Mouse (Mus musculus) heart, embryonic 11.5 days (tissue): ENCODE data around the gene Gse1. TPM values are rescaled to one million over a fixed set of nuclear protein-coding genes. Genes with fewer than 3 reads are reported as not detected.

ENCODE experiments used
- ATAC-seq: fragments of 200-750 bp; cut with Nextera tagmentation; replicated peaks from 2 replicates; pipeline ENCODE4 v1.8.0; 2017; ENCODE audit warnings: moderate library complexity; ENCODE audit not compliant: insufficient number of reproducible peaks, low FRiP score, low TSS enrichment
- H3K27ac ChIP-seq: fragments of 300-500 bp; sonication (generic); 2 replicates; pipeline ENCODE4 v1.5.1; 2014; ENCODE audit warnings: mild to moderate bottlenecking, low read depth, low read length
- H3K27me3 ChIP-seq: fragments of 300-500 bp; sonication (generic); 2 replicates; pipeline ENCODE4 v1.6.1; 2014; ENCODE audit warnings: mild to moderate bottlenecking, low read length, mixed read lengths; ENCODE audit not compliant: control insufficient read depth, insufficient read depth
- H3K36me3 ChIP-seq: fragments of 300-500 bp; sonication (generic); 2 replicates; pipeline ENCODE4 v1.6.1; 2014; ENCODE audit warnings: mild to moderate bottlenecking, low read length, moderate library complexity, mixed read lengths; ENCODE audit not compliant: control insufficient read depth, insufficient read depth
- H3K4me1 ChIP-seq: fragments of 300-500 bp; sonication (generic); 2 replicates; pipeline ENCODE4 v1.6.1; 2014; ENCODE audit warnings: low read length; ENCODE audit not compliant: control insufficient read depth, insufficient read depth
- H3K4me2 ChIP-seq: fragments of 300-500 bp; sonication (generic); 2 replicates; pipeline ENCODE4 v1.6.1; 2014; ENCODE audit warnings: mild to moderate bottlenecking, moderate library complexity
- H3K4me3 ChIP-seq: fragments of 300-500 bp; sonication (generic); 2 replicates; pipeline ENCODE4 v1.5.1; 2014; ENCODE audit warnings: low read depth, low read length
- H3K9ac ChIP-seq: fragments of 300-500 bp; sonication (generic); 2 replicates; pipeline ENCODE4 v1.6.1; 2014; ENCODE audit warnings: mild to moderate bottlenecking, low read depth, low read length, moderate library complexity
- H3K9me3 ChIP-seq: fragments of 300-500 bp; sonication (generic); replicated peaks from 2 replicates; pipeline ENCODE4 v1.6.1; 2016; ENCODE audit warnings: low read length; ENCODE audit not compliant: control insufficient read depth
- WGBS: fragments of 180-500 bp; shearing (Covaris S2); extraction: QIAGEN DNeasy Blood & Tissue Kit; methylation state at CpG from one replicate; pipeline ENCODE4 v1.1.7; 2014; ENCODE audit not compliant: insufficient replicate concordance; 5-methylcytosine and 5-hydroxymethylcytosine counted together
- polyA plus RNA-seq: library from polyadenylated mRNA; unstranded; fragments of >200 nt; fragmentation: Nextera tagmentation; extraction: Ambion mirVana; gene quantifications from 2 replicates; pipeline ENCODE4 v1.2.1, GENCODE M21; 2014

Gene Gse1
- 12.8 and 12.9 TPM in 2 replicates for polyA plus RNA-seq

DNA sequence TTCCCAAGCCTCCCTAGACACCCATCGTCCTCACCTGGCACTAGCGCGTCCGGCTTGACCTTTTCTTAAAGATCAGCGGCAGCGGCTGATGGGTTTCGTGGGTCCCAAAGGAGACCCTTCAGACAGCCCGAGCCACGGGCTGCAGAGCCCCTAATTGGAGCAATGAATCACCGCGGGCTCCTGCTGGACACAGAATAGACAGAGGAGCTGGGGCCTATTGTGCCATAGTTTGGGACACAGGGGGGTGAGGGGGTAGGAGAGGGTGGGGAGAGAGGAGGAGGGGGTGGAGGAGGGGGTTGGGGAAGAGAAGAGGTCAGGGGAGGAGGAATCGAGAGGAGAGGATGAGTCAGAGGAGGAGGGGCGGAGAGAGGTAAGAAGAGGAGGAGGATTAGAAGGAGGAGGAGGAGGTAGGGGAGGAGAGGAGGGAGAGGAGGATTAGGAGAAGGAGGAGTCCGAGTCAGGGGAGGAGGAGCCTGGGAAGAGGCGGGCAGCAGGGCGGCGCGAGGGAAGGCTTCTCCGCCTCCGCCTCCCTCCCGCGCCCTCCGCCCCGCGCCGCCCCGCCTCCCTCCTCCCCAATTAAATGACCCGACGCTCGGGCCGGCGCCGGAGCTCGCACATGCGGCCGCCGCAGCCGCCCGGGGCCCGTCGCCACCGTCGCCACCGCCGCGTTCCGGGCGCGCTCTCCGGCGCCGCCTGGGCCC lies at the start of gene Gse1:
TSS of gene Gse1 (plus strand) at position 566 of the 701 bp plus-strand sequence.
- Histone ChIP-seq H3K27ac (no peak within 1 kb of the TSS), H3K36me3 (no peaks in the 10 kb centered on the region), H3K4me3 (peak within 1 kb of the TSS; percentile 62), H3K27me3 (peaks cover 26% of the 10 kb centered on the region), H3K4me2 (peak within 1 kb of the TSS; percentile 98), H3K9me3 (no peaks in the 10 kb centered on the region), H3K4me1 (peaks cover 57% of the 10 kb centered on the region), H3K9ac (peak within 1 kb of the TSS; percentile 69)
- ATAC-seq: peak; percentile 71
- 5% methylated on average over 21 of the region's 52 CpGs for whole genome bisulfite sequencing

DNA sequence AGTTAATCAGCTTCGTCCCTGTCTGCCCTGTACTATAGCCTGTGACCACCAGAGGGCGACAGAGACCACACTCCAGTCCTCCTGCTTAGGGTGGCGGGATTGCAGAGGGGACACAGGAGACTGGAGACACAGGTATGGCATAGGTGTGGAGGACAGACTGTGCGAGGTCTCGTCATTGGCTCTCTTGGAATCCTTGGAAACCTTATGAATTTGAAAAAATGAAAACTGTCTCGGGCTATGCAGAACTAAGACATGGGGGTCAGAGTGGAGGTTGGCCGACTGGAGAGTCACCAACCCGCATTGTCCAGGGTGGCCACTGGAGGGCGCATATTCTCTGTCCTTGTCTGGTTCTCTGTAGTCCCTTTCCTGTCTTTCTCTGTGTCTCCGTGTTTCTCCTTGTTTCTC lies 49.2 kb upstream of the Gse1 start:
- Histone ChIP-seq H3K9ac (no peak overlapping the region), H3K4me2 (peak overlapping the region; percentile 56), H3K36me3 (no peaks in the 10 kb centered on the region), H3K4me3 (peak overlapping the region; percentile 18; the same call in 1 of the 2 replicates), H3K27ac (no peak overlapping the region), H3K27me3 (peaks cover 25% of the 10 kb centered on the region), H3K9me3 (no peaks in the 10 kb centered on the region), H3K4me1 (peaks cover 22% of the 10 kb centered on the region)
- ATAC-seq: 0 out of 2 replicates have a peak, but pooled peaks have one; percentile 5
- under 1% methylated on average over 10 of the region's 10 CpGs for WGBS

DNA sequence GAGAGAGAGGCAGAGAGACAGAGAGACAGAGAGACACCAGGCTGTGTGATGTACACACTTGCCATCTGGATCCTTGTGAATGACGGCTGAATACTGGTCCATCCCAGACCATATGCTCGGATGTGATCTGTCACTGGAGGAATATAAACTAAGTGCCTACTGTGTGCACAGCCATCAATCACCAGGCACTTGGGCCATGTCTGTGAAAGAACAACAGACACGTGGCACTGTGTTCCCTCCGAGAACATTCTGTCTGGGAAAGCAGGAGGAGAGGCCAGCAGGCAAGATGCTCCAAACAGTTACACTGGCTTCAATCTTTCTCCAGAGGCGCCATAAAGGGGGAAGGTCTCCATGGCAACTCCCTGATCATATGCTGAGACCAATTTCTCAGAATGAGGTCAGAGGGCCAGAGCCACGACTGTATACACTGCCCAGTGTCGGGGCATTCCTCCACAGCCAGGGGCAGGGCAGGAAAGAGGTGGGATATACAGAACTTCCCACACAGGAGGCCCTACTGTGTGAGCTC lies 47.7 kb upstream of the Gse1 start:
- ATAC-seq: no peak
- H3K36me3 ChIP-seq: no peaks in the 10 kb centered on the region
- H3K9me3 ChIP-seq: no peaks in the 10 kb centered on the region
- no peak overlapping the region for H3K4me3 ChIP-seq
- H3K9ac ChIP-seq: no peak overlapping the region
- H3K27ac ChIP-seq: no peak overlapping the region
- no peak overlapping the region for H3K4me2 ChIP-seq
- peaks cover 17% of the 10 kb centered on the region for H3K27me3 ChIP-seq
- peaks cover 35% of the 10 kb centered on the region for H3K4me1 ChIP-seq
- WGBS: 60% methylated on average over 7 of the region's 7 CpGs

DNA sequence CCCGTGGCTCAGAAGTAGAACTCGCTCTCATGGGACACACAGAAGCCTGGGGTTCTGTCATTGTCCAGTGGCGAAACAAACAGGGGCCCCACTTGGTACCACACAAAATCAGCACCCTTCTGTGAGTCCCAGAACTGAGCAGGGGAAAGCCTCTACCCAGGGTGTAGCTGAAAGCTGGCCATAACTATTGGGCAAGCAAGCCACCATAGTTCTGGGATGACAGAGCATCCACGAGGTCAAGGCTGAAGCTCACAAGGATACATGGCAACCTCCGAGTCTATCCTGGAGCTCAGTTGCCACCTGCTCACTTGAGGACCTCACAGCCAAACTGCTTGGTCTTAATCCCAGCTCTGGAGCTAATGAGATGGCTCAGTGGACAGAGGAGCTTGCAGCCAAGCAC lies 47.0 kb upstream of the Gse1 start:
- 83% methylated on average over 5 of the region's 5 CpGs for WGBS
- Histone ChIP-seq H3K9ac (no peak overlapping the region), H3K9me3 (no peaks in the 10 kb centered on the region), H3K4me1 (peaks cover 41% of the 10 kb centered on the region), H3K4me3 (no peak overlapping the region), H3K4me2 (no peak overlapping the region), H3K27ac (no peak overlapping the region), H3K27me3 (peaks cover 12% of the 10 kb centered on the region), H3K36me3 (no peaks in the 10 kb centered on the region)
- no peak for ATAC-seq

DNA sequence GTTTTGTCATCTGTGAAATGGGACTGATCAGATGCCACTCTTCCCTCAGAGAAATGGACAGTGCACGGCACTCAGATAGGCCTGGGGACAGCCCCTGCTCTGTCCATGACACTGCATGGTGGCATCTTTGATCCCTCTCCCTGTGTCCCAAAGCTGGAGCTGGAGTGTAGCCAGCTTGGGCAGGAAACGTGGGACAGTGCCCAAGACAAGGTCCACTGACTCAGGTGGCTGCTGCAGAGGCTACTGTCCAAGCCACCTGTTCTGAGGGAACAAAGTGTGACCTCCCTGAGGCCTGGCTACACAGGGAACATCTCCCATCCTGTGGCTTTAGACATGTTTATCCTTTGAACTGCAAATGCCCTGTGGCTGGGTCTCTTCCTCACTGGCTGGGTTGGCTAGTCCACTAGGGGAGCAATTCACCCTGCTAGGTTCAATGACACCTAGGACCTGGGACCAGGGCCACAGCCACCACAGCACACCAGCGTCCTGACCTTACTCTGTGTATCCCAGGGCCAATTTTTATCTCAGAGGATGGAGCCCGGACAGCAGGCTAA lies 46.3 kb upstream of the Gse1 start:
- Histone ChIP-seq H3K9me3 (no peaks in the 10 kb centered on the region), H3K4me1 (peaks cover 37% of the 10 kb centered on the region), H3K9ac (no peak overlapping the region), H3K27ac (no peak overlapping the region), H3K4me3 (no peak overlapping the region), H3K4me2 (no peak overlapping the region), H3K36me3 (no peaks in the 10 kb centered on the region), H3K27me3 (peaks cover 7% of the 10 kb centered on the region)
- WGBS: 51% methylated on average over 4 of the region's 4 CpGs
- no peak for ATAC-seq

DNA sequence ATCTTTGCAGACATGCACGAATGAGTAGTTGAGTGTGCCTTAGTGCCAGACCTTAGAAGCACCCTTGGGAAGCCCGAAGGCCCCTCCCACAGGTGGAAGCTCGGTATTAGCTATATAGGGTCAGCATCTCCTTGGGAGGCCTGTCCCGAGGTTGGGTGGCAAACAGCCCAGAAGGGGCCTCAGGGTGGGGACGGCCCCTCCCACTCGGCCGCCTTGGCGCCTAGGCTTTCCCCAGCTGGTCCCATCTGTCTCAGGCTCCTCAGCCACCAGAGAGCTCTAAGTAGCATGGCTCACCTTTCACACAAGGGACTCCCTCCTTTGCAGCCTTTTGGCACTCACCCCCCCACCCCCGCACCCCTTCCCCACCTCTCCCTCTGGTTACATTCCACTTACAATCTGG lies 43.9 kb upstream of the Gse1 start:
- Histone ChIP-seq H3K27me3 (no peaks in the 10 kb centered on the region), H3K4me3 (no peak overlapping the region), H3K9me3 (no peaks in the 10 kb centered on the region), H3K4me1 (peaks cover 24% of the 10 kb centered on the region), H3K4me2 (no peak overlapping the region), H3K36me3 (no peaks in the 10 kb centered on the region), H3K9ac (no peak overlapping the region), H3K27ac (no peak overlapping the region)
- WGBS: 23% methylated on average over 9 of the region's 9 CpGs
- no peak for ATAC-seq

DNA sequence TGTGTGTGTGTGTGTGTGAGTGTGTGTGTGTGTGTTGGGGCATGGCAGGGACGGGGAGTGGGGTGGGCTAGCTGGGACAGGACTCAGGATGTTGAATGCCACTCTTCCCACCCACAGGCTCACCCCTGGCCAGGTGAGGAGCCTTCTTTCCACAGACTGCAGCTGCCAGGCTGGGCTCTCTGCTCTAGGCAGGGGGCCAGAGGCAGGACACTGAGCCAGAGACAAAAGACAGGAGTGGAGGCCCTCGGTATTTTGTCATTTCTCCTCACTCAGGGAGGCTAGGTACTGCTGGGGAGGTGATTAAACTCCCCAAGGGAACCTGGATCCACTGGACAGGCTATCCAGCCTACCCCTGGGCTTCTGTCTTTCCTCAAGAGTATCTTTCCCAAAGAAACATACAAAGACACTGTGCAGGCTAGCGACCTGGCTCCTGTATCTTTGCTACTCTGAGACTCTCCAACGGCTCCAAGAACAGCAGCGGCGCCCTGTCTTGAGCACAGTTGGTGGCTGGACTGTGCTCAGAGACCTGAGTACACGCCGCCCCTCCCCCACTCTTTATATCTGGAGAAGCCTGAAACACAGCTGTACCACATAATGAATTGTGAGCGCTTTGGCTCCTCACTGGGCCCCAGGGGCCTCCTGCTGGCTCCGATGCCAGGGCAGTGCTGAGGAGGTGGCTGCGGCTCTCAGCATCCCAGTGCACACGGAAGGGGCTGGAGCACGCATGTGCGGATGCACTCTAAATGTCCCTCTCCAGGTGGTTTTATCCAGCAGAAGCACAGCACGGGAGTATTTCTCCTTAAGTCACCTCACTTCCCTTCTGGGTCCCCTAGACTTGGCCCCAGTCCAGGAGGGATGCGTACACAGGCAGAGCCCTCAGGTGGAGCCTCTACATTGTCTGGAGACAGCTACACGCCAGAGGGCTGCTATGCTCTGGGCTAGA lies 43.1 kb upstream of the Gse1 start:
- peak overlapping the region; percentile 46 for H3K27ac ChIP-seq
- H3K36me3 ChIP-seq: no peaks in the 10 kb centered on the region
- peak overlapping the region; percentile 49; the same call in 1 of the 2 replicates for H3K9ac ChIP-seq
- WGBS: 39% methylated on average over 17 of the region's 17 CpGs
- peaks cover 27% of the 10 kb centered on the region for H3K4me1 ChIP-seq
- no peak overlapping the region for H3K4me3 ChIP-seq
- ATAC-seq: no peak; the same call in 1 of the 2 replicates
- H3K4me2 ChIP-seq: peak overlapping the region; percentile 11; the same call in 1 of the 2 replicates
- no peaks in the 10 kb centered on the region for H3K9me3 ChIP-seq
- no peaks in the 10 kb centered on the region; the same call in 1 of the 2 replicates for H3K27me3 ChIP-seq

DNA sequence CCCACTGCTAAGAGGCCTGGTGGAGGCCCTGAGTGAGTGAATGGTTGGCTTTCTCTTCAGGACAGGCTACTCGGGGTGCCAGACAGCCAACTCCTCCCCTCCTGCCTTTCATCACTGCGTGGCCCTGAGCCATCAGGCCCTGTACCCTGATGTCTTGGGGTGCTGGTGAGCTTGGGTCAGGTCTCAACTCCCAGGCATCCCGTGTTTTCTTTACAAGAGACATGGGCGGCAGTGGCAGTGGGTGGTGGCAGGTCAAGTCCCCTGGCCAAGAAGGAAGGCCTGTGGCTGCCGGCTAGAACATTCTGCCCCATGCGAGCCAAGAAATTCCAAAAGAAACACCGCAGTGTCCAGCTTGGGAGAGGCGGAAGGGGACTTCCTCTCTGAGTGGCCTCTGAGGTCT lies 41.8 kb upstream of the Gse1 start:
- no peak overlapping the region for H3K9ac ChIP-seq
- 60% methylated on average over 8 of the region's 8 CpGs for WGBS
- H3K4me3 ChIP-seq: no peak overlapping the region
- H3K4me1 ChIP-seq: peaks cover 32% of the 10 kb centered on the region
- H3K4me2 ChIP-seq: no peak overlapping the region
- ATAC-seq: no peak
- no peaks in the 10 kb centered on the region; the same call in 1 of the 2 replicates for H3K27me3 ChIP-seq
- no peak overlapping the region for H3K27ac ChIP-seq
- no peaks in the 10 kb centered on the region for H3K36me3 ChIP-seq
- no peaks in the 10 kb centered on the region for H3K9me3 ChIP-seq
